Mouse (Mus musculus): Measurements from ENCODE around the gene Cux1. TPM values are rescaled to one million over a fixed set of nuclear protein-coding genes. Genes with fewer than 3 reads are reported as not detected.

The Cux1 gene
- total RNA-seq, 2 experiments from 2014 or later = 99.9 to 105 TPM

- peak; percentile 61 for DNase-seq (ENCODE audit: low spot score)
- intact Hi-C loops (cut with DNase I) = loop anchor here (5.0 kb wide), 3 partner anchors 101 to 286 kb away; no protein-coding TSS in a partner anchor
Observed at GRCm38 (mm10) chr5:136568776-136569175, 1.5 kb upstream of the Cux1 start.

- DNase-seq (ENCODE audit: low spot score) = no peak
- intact Hi-C loops (cut with DNase I) = loop anchor here (5.0 kb wide), 3 partner anchors 101 to 286 kb away; no protein-coding TSS in a partner anchor
Observed at GRCm38 (mm10) chr5:136568026-136568765, 906 bp upstream of the Cux1 start.

GRCm38 (mm10) chr5:136566812-136567175 is 496 bp downstream of the Cux1 start:
- no peak for DNase-seq (ENCODE audit: low spot score)
- intact Hi-C loops (cut with DNase I) = loop anchor here (1.0 to 5.0 kb wide), 4 partner anchors 57 to 284 kb away; no protein-coding TSS in a partner anchor

- intact Hi-C loops (cut with DNase I) = loop anchor here (5.0 kb wide), 3 partner anchors 99 to 284 kb away; no protein-coding TSS in a partner anchor
- peak; percentile 41 for DNase-seq (ENCODE audit: low spot score)
Observed at GRCm38 (mm10) chr5:136566001-136566811, 1.1 kb downstream of the Cux1 start.

DNA sequence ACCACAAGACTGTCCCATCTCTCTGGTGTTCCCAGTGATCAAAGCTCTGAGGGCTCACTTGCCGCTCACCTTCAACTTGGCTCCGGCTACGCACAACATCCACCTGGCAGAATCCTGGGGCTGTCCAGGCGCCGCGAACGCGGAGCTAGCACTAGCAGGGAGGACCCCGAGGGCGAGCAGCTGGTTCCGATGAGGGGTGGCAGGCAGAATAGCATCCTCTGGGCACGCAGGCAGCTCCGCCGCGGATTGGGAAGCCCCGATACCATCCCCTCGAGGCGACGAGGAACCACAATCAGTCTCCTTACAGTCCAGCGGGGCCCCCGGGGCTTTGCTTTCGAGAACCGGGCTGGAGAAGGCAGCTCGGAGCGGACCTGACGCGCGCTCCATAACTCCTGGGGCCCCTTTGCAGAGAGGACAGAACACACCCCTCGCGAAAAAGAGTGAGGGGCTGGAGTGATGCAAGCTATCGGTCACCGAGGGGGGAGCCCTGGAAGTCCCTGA is 1.9 kb downstream of the Cux1 start:
- intact Hi-C loops (cut with DNase I) = loop anchor here (2.0 to 5.0 kb wide), 4 partner anchors 23 to 283 kb away; no protein-coding TSS in a partner anchor

GRCm38 (mm10) chr5:136564613-136565299 is 2.5 kb downstream of the Cux1 start:
- no peak for DNase-seq (ENCODE audit: low spot score)
- intact Hi-C loops (cut with DNase I) = loop anchor here (2.0 to 5.0 kb wide), 4 partner anchors 22 to 282 kb away; no protein-coding TSS in a partner anchor

More for the DNA sequence above, 1.9 kb downstream of the Cux1 start:
- DNase-seq (ENCODE audit: low spot score) = peak; percentile 12

DNA sequence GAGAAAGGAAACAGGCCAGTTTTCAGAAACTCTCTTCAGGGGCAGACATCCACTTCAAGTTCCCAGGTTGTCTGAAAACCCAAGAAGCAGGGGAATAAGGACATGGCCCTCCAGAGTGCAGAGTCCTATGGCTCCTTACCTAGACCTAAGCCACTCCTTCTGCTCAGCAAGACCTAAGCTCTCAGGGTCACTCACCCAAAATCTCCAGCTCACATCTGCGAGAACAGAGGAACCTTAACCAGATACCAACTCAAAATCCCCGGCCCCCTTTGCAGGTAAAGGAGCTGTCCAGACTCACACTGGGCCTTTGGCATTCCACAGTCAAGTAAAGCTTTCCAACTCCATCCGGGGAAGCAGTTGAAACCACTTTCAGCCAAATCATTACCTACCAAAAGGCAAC is 3.3 kb downstream of the Cux1 start:
- intact Hi-C loops (cut with DNase I) = loop anchor here (2.0 kb wide), 1 partner anchor 21 kb away; no protein-coding TSS in a partner anchor

GRCm38 (mm10) chr5:136563104-136563503 is 4.2 kb downstream of the Cux1 start:
- intact Hi-C loops (cut with DNase I) = no loop called here
- DNase-seq (ENCODE audit: low spot score) = no peak

More for the DNA sequence above, 3.3 kb downstream of the Cux1 start:
- no peak for DNase-seq (ENCODE audit: low spot score)

- DNase-seq (ENCODE audit: low spot score) = no peak
- intact Hi-C loops (cut with DNase I) = no loop called here
Observed at GRCm38 (mm10) chr5:136562212-136562611, 5.1 kb downstream of the Cux1 start.

GRCm38 (mm10) chr5:136561641-136562040 is 5.6 kb downstream of the Cux1 start:
- no peak for DNase-seq (ENCODE audit: low spot score)
- intact Hi-C loops (cut with DNase I) = no loop called here

DNA sequence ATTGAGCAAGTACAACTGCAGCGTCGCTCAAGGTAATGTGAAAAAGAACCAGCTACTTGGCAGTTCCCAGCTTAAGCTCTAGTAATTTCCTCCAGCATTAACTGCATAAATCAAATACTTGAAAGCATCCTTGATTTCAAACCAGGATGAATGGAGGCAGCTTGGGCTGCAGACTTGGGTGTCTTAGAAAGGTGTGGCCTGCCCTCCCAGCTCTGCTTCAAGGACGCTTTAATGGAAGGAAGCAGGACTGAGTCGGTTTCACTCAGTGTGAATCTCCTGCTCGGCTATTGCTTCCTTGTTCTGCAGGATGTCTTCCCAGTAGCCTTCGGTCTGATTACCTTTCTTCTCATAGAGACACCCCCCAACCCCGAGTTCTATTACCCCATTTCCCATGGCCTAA is 6.6 kb downstream of the Cux1 start:
- no peak for DNase-seq (ENCODE audit: low spot score)

DNA sequence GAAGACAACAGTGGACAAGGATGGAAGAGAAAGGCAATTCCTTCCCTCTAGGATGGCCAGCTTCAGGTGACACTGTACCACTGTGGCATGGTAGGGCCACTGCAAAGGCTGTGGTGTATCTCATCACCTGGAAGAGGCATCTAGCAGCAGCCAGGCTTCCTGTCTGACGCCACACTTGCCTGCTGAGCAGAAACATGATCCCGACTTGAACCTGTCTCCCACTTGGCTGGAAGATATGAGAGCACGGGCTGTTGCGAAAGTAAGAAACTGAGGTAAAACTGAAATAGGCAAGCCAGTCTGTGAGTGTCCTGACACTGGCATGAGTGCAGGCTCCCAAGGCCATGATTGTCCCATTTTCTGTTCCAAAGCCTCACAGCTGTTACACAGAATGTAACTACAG is 9.8 kb downstream of the Cux1 start:
- intact Hi-C loops (cut with DNase I) = no loop called here

More for the DNA sequence above, 6.6 kb downstream of the Cux1 start:
- intact Hi-C loops (cut with DNase I) = no loop called here

DNA sequence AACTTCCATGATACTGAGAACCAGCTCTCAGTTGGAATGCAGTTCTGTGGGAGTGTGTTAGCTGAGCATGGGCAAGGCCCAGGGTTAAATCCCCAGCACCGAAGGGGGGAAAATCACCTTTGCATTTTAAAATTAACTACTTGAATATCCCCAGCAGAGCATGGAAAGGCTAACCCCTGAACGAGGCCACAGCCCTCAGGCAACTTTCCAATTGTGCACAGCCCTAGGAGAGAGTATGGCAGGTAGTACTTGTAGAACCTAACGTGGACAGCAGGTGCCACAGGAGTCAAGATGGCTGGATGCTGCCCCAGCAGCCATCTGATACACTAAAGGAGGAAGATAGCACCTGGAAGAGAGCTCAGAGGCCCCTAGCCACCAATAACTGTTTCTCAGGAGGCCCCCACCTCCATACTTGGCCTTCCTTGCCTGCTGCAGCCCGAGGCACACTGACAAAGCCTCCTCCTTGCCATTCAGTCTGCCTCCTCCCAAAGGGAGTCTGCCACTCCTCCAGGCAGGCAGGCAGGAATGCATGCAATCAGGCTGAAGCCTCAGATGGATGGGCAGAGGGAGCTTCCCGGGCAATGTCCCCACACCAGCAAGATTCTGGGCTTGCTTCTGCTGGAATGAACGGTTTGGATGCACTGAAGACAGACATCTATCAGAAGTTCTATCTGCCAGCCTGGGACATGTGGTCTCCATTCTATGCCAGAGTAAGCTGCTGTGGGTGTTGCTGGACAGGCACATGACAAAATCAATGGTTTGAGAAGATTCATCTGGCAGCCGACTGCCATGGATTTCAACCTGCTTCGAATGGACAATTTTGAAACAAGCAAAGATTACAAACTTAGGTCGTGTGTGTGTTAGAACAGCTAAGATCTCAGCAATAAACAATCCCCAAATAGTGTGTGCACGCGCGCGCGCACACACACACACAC is 10.7 kb downstream of the Cux1 start:
- intact Hi-C loops (cut with DNase I) = no loop called here
- no peak for DNase-seq (ENCODE audit: low spot score)

More for the DNA sequence above, 9.8 kb downstream of the Cux1 start:
- DNase-seq (ENCODE audit: low spot score) = no peak

- intact Hi-C loops (cut with DNase I) = no loop called here
- no peak for DNase-seq (ENCODE audit: low spot score)
Observed at GRCm38 (mm10) chr5:136555703-136556102, 11.6 kb downstream of the Cux1 start.

GRCm38 (mm10) chr5:136552832-136553231 is 14.5 kb downstream of the Cux1 start:
- intact Hi-C loops (cut with DNase I) = no loop called here
- DNase-seq (ENCODE audit: low spot score) = no peak

- intact Hi-C loops (cut with DNase I) = no loop called here
- DNase-seq (ENCODE audit: low spot score) = no peak
Observed at GRCm38 (mm10) chr5:136552093-136552492, 15.2 kb downstream of the Cux1 start.

GRCm38 (mm10) chr5:136551571-136551970 is 15.7 kb downstream of the Cux1 start:
- intact Hi-C loops (cut with DNase I) = no loop called here
- DNase-seq (ENCODE audit: low spot score) = no peak

- intact Hi-C loops (cut with DNase I) = no loop called here
- DNase-seq (ENCODE audit: low spot score) = no peak
Observed at GRCm38 (mm10) chr5:136550726-136551125, 16.6 kb downstream of the Cux1 start.

- DNase-seq (ENCODE audit: low spot score) = no peak
- intact Hi-C loops (cut with DNase I) = loop anchor here (5.0 kb wide), 1 partner anchor 46 kb away; no protein-coding TSS in a partner anchor
Observed at GRCm38 (mm10) chr5:136548776-136549175, 18.5 kb downstream of the Cux1 start.

Data from heart, postnatal 25 days (tissue).